Mouse (Mus musculus) liver, adult 2 months (tissue): ENCODE data around the gene Usp21. TPM values are rescaled to one million over a fixed set of nuclear protein-coding genes. Genes with fewer than 3 reads are reported as not detected.
A peak's percentile ranks its signal among the peaks of the same experiment; 100 is the strongest.

Source experiments
- DNase-seq: peaks from one replicate; pipeline ENCODE4 v3.0.0-alpha.2; 2011; ENCODE audit warnings: low read depth, low spot score; ENCODE audit errors: extremely low read depth
- H3K27ac ChIP-seq: fragments of 200-500 bp; replicated peaks from 2 replicates; pipeline ENCODE4 v1.5.1; 2012; ENCODE audit warnings: low read depth, mild to moderate bottlenecking, control low read depth, inconsistent platforms, low read length; ENCODE audit not compliant: insufficient read depth
- H3K27me3 ChIP-seq: fragments of 200-500 bp; 2 replicates; pipeline ENCODE4 v1.6.1; 2012; ENCODE audit warnings: mild to moderate bottlenecking, moderate library complexity, low read length, inconsistent platforms; ENCODE audit not compliant: control insufficient read depth, insufficient read depth
- H3K36me3 ChIP-seq: fragments of 200-500 bp; 2 replicates; pipeline ENCODE4 v1.6.1; 2012; ENCODE audit warnings: low read length, inconsistent platforms; ENCODE audit not compliant: control insufficient read depth, insufficient read depth
- H3K4me1 ChIP-seq: fragments of 200-500 bp; 2 replicates; pipeline ENCODE4 v1.6.1; 2011; ENCODE audit warnings: low read length; ENCODE audit not compliant: control insufficient read depth, insufficient read depth
- H3K4me3 ChIP-seq: fragments of 200-500 bp; 2 replicates; pipeline ENCODE4 v1.5.1; 2011; ENCODE audit warnings: low read depth, mild to moderate bottlenecking, control low read depth, low read length, moderate library complexity; ENCODE audit not compliant: insufficient read depth
- H3K79me2 ChIP-seq: fragments of 200-500 bp; 2 replicates; pipeline ENCODE4 v1.6.1; 2012; ENCODE audit warnings: inconsistent platforms, mild to moderate bottlenecking, low read length, moderate library complexity; ENCODE audit not compliant: control insufficient read depth, insufficient read depth
- H3K9ac ChIP-seq: fragments of 200-500 bp; 2 replicates; pipeline ENCODE4 v1.6.1; 2012; ENCODE audit warnings: low read depth, mild to moderate bottlenecking, control low read depth, inconsistent platforms, low read length
- CTCF ChIP-seq: fragments of 200-500 bp; IDR thresholded peaks from 2 replicates; pipeline ENCODE4 v1.5.1; 2011; ENCODE audit warnings: low read depth, low read length, control low read depth
- POLR2A ChIP-seq: fragments of 200-500 bp; IDR thresholded peaks from 2 replicates; pipeline ENCODE4 v1.6.1; 2011; ENCODE audit warnings: low read length, control low read depth; ENCODE audit not compliant: insufficient read depth; ENCODE audit errors: extremely low read depth
- WGBS: fragments of 180-500 bp; shearing (Covaris S2); methylation state at CpG from one replicate; pipeline ENCODE4 v1.1.7; 2018; 5-methylcytosine and 5-hydroxymethylcytosine counted together
- polyA plus RNA-seq: library from polyadenylated mRNA; depleted of rRNA; stranded (reverse); fragments of >200 nt; gene quantifications from 2 replicates; pipeline ENCODE4 v1.2.3, GENCODE M21; 2012
- total RNA-seq: library from RNA; depleted of rRNA; stranded (reverse); fragments of >200 nt; gene quantifications from 2 replicates; pipeline ENCODE4 v1.2.3, GENCODE M21; 2014

The Usp21 gene
- total and polyA plus RNA-seq, 2 experiments: 4.3 to 23.8 TPM

GRCm38 (mm10) chr1:171251594-171252324, 36.0 kb downstream of the Usp21 start:
- Histone ChIP-seq H3K27me3 (no peaks in the 10 kb centered on the region), H3K4me1 (peaks cover 8% of the 10 kb centered on the region), H3K4me3 (peak overlapping the region; percentile 41; the same call in 1 of the 2 replicates), H3K27ac (no peak overlapping the region), H3K36me3 (no peaks in the 10 kb centered on the region), H3K79me2 (peaks cover under 1% of the 10 kb centered on the region; the same call in 1 of the 2 replicates), H3K9ac (peak overlapping the region; percentile 28; the same call in 1 of the 2 replicates)
- 46% methylated on average over 13 of the region's 13 CpGs for WGBS
- TF ChIP-seq POLR2A (no peak), CTCF (no peak)
- DNase-seq: no peak

GRCm38 (mm10) chr1:171250680-171251593, 36.9 kb downstream of the Usp21 start, which contains the start of gene Ndufs2:
Gene Ndufs2, minus strand, starts transcription at chr1:171251388.
- H3K27ac ChIP-seq: no peak within 1 kb of the TSS
- H3K4me1 ChIP-seq: peaks cover 9% of the 10 kb centered on the region
- H3K27me3 ChIP-seq: no peaks in the 10 kb centered on the region
- WGBS: 47% methylated on average over 26 of the region's 26 CpGs
- H3K4me3 ChIP-seq: peak within 1 kb of the TSS; percentile 41
- no peaks in the 10 kb centered on the region for H3K36me3 ChIP-seq
- peak within 1 kb of the TSS; percentile 28; the same call in 1 of the 2 replicates for H3K9ac ChIP-seq
- peaks cover 9% of the 10 kb centered on the region; the same call in 1 of the 2 replicates for H3K79me2 ChIP-seq
- DNase-seq: no peak
- TF ChIP-seq CTCF (no peak), POLR2A (no peak)

- Histone ChIP-seq H3K9ac (no peak within 1 kb of the TSS; the same call in 1 of the 2 replicates), H3K4me3 (peak within 1 kb of the TSS; percentile 41), H3K27ac (no peak within 1 kb of the TSS), H3K4me1 (peaks cover 10% of the 10 kb centered on the region), H3K36me3 (no peaks in the 10 kb centered on the region; the same call in 1 of the 2 replicates), H3K79me2 (peaks cover 9% of the 10 kb centered on the region; the same call in 1 of the 2 replicates), H3K27me3 (no peaks in the 10 kb centered on the region)
- DNase-seq: no peak
- TF ChIP-seq CTCF: no peak
- TF ChIP-seq POLR2A: no peak
- WGBS: 50% methylated on average over 5 of the region's 5 CpGs
Observed at GRCm38 (mm10) chr1:171249913-171250600, 37.7 kb downstream of the Usp21 start, which contains the start of gene Adamts4. Gene Adamts4, plus strand, starts transcription at chr1:171250421.

GRCm38 (mm10) chr1:171248386-171249226, 39.2 kb downstream of the Usp21 start:
- WGBS: 74% methylated on average over 3 of the region's 3 CpGs
- peaks cover 10% of the 10 kb centered on the region for H3K4me1 ChIP-seq
- TF ChIP-seq POLR2A (no peak), CTCF (no peak)
- no peak overlapping the region for H3K9ac ChIP-seq
- peaks cover 9% of the 10 kb centered on the region; the same call in 1 of the 2 replicates for H3K79me2 ChIP-seq
- no peaks in the 10 kb centered on the region for H3K27me3 ChIP-seq
- no peak overlapping the region for H3K4me3 ChIP-seq
- DNase-seq: no peak
- 0 out of 2 replicates have a peak overlapping the region, but pooled peaks have one; percentile 72 for H3K27ac ChIP-seq
- peaks cover 6% of the 10 kb centered on the region; the same call in 1 of the 2 replicates for H3K36me3 ChIP-seq
